Mouse (Mus musculus) regulatory T cell (primary cell): ENCODE data around the gene Prdm16.

Experiments used
- in situ Hi-C: fragments of 300-600 bp; cut with MboI, MseI; formaldehyde crosslinking; loops from one replicate; pipeline ENCODE4 v1.15.1; 2025; ENCODE audit warnings: high pct_unique_total_duplicates

Prdm16 gene

DNA sequence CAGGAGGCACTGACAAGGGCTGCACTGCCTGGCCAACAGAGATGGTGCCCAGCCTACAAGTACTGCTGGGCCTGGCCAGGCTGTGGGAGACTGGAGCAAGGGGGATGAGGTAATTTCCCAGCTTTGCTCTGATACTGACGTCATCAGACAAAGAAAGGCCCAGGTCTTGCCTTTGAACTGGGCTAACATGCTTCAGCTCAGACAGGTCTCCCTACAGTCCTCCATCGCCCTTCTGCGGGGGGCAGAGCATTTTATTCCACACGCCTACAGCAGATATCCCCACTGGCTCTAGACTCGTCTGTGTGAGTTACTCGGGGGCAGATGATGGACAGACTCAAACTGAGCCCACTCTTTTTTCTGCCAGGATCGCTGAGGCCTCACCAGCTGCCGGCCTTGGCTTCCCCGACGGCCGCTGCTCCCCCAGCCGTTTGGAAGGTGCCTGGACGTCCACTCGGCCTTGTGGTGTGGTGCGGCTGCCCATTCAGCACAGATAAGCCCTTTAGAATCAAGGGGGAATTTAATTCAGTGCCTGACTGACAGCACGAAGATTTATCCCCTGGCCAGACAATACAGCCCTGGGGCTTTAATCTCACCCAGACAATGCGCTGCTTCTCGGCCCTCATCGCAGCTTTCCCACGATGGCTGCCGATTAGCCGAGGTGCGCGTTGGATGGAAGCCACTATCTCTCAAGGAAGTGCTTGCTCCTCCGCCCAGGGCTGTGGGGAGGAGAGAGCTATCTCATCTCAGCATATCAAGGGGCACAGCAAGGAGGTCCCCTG lies 32.8 kb downstream of the Prdm16 start:
- in situ Hi-C loops: loop anchor here (10.0 kb wide), 1 partner anchor 531 kb away; no protein-coding TSS in a partner anchor

- in situ Hi-C loops: loop anchor here (10.0 kb wide), 1 partner anchor 532 kb away; no protein-coding TSS in a partner anchor
Measured at GRCm38 (mm10) chr4:154602409-154602808, 34.3 kb downstream of the Prdm16 start.

DNA sequence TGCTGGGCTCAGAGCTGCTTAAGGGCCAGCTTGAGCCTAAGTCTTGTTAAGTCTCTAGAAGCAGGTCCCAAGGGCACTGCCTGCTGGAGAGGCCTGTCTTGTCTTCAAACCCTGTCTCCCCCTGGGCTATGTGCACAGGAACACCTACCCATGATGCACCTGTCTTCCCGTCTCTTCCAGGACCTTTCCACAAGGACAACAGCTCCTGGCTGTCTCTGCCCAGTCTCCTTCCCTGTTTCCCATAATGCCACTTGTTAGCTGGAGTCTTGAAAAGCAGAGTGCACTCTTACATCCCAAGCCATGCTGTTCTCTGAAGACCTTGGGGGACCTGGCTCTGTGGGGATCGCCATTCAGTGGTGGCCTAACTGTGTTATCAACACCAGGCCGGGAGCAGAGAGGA lies 35.7 kb downstream of the Prdm16 start:
- in situ Hi-C loops: loop anchor here (10.0 kb wide), 1 partner anchor 534 kb away; no protein-coding TSS in a partner anchor

- in situ Hi-C loops: loop anchor here (10.0 kb wide), 1 partner anchor 535 kb away; no protein-coding TSS in a partner anchor
Measured at GRCm38 (mm10) chr4:154599977-154600376, 36.7 kb downstream of the Prdm16 start.

GRCm38 (mm10) chr4:154598357-154598756 lies 38.3 kb downstream of the Prdm16 start:
- in situ Hi-C loops: no loop called here

- in situ Hi-C loops: no loop called here
Measured at GRCm38 (mm10) chr4:154596805-154597204, 39.9 kb downstream of the Prdm16 start.

DNA sequence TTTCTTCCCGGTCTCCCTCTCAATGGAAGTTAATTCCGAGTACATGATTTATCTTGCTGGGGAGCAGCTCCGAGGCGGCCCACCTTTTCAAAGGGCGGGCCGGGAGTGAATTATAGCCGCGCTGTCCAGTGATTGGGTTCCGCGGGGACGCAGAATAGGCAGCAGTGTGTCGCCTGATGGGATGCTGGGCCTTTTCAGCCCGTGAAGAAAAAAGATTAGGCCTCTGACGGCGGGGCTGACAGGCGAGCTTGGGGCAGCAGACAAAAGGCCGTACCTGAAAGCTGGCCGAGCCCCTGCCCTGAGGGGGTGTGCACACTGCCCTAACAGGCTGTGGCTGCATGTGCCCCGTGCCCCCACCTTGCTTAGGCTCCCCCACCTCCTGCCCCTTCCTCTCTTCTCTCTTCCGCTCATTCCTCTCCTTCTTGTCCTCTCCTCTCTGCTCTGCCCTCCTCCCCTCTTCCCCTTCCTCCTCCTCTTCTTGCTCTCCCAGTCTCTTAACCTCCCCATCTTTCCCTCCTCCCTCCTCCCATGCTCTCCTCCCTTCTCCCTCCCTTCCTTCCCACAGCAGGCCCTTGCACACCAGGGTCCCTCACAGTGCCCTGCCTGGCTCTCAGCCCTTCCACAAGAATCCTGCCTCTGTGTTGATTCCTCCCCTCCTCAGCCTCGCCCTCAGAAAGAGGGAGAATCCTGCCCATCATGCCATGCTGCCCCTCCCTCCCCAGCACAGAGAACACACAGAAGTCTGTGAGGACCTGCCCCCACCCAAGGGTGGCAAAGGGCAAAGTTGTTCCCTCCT lies 41.7 kb downstream of the Prdm16 start:
- in situ Hi-C loops: no loop called here

GRCm38 (mm10) chr4:154594116-154594760 lies 42.4 kb downstream of the Prdm16 start:
- in situ Hi-C loops: no loop called here

DNA sequence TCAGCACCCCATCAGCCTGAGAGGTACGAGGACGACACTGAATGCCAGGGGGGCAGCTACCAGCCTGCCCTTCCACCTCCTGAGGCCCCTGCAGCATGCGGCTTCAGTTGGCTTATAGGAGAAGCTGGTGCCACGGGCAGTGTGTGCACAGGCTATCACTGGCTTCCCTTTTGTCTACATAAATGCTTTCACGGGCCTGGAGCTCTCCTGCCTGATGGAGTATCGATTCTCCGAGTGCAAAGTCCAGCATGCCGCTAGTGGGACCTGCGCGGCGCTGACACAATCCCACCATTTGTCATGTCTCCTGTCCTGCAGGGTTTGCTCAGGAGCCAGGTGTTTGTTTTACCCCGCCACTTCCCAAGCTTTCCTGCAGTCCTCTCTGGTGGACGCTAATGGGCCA lies 44.1 kb downstream of the Prdm16 start:
- in situ Hi-C loops: no loop called here

- in situ Hi-C loops: no loop called here
Measured at GRCm38 (mm10) chr4:154590910-154591309, 45.8 kb downstream of the Prdm16 start.

DNA sequence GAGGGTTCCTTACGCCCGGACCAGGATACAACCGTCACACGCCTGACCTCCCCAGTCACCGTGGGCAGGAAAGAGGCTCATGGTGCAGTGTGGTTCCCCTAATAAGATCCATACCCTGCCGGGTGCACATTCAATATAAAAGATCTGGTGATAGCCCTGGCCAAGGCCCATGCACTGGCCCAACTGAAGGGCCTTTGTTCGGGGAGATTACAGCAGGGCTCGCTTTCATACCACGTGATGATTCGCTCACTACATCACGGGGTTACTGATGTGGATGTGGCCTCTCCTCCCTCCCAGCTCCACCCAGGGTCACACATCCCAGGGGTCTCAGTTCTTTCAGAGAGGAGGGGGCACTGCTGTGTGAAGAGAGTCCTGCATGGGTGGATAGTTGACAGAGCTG lies 50.3 kb downstream of the Prdm16 start:
- in situ Hi-C loops: no loop called here

GRCm38 (mm10) chr4:154585779-154586178 lies 50.9 kb downstream of the Prdm16 start:
- in situ Hi-C loops: no loop called here

GRCm38 (mm10) chr4:154583712-154584111 lies 53.0 kb downstream of the Prdm16 start:
- in situ Hi-C loops: no loop called here

GRCm38 (mm10) chr4:154582607-154583236 lies 54.0 kb downstream of the Prdm16 start:
- in situ Hi-C loops: no loop called here

- in situ Hi-C loops: no loop called here
Measured at GRCm38 (mm10) chr4:154581261-154581886, 55.3 kb downstream of the Prdm16 start.

DNA sequence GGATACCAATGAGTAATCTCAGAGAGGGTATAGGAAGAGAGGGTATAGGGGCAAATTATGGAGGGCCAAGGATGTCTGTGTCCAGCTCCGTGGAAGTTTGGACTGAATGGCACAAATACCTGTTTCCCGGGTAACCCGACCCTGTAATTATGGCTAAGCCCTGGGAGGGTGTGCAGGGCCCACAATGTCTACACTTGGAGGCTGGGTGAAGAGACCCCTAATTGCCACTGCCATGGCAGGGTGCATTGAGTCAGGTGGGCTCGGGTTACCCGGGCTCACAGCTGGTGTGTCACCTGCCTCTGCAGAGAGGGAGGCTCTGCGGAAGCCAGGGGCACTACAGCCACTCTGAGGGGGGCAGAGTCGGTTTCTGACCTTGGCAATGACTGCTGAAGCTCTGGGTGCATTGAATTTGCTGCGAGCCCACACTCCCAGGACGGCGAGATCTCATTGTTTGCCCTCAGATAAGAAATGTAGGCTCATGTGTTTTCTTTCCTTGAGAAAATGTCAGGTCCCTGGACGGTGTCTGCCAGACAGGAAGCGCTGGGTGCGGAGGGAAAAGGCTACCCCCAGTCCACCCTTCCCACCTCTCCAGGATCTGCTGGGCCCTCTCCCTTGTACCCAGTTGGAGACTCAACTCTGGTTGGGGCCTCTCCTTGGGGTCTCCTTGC lies 62.3 kb downstream of the Prdm16 start:
- in situ Hi-C loops: no loop called here

DNA sequence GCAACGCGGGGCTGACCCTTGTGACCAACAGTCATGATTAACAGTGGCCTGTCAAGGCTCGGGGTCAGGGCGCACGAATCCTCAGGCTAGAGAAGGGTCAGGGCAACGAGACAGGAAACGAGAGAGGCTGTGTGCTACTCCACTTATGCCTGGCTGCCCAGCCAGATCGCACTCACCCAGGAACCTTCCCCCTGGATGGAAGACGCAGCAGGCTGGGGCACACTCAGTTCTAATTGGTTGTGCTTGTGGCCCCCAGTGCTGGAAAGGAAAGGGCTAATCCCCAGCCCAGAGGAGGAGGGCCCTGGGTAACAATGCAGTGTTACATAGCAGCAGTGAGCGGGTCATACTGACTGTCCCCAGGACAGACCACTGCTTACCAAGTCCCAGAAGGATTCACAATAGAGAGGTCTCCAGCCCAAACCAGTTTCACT lies 66.2 kb downstream of the Prdm16 start:
- in situ Hi-C loops: no loop called here

- in situ Hi-C loops: no loop called here
Measured at GRCm38 (mm10) chr4:154569845-154570244, 66.8 kb downstream of the Prdm16 start.

DNA sequence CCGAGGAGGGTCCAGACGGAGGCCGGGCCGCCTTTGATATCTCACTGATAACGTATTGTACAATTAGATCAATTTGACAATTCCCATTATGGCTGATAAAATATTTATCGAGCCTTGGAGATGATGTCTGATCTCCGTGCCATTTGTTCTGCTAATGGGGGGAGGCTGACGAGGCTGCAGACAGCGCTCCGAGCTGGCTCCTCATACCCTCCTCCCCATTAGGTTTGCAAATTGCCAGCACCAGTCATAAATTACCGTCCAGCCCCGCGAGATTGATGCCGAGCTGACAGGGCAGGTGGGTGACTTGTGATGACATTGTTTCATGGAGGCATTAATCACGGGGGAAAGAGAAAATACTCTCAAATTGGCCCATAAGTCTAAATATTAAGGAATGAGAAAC lies 67.9 kb downstream of the Prdm16 start:
- in situ Hi-C loops: no loop called here

DNA sequence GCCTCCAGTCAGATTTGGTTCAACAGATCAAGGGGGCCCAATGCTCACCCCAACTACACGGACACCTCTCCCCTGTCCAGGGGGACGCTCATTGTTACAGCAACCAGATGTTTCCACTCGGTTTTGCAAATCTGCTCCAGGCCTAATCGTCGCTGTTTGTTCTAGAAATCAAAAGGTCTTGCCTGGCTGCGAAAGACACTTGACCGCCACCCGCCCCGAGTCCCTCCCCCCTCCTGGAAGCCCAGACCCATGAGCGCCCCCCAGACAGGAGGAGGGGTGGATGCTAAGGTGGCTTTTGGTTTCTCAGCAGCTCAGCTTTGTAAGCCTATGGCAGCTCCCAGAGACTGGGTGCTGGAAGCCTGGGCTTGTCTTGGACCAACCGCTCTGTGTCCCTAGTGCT lies 68.7 kb downstream of the Prdm16 start:
- in situ Hi-C loops: no loop called here

GRCm38 (mm10) chr4:154563201-154563600 lies 73.5 kb downstream of the Prdm16 start:
- in situ Hi-C loops: no loop called here
